Mouse (Mus musculus): ENCODE measurements at regions not wholly inside any gene's neighbourhood (a gene's known extent, or its start where the extent isn't known, plus 50 kb on each side); places are given as distances from the start of the nearest gene placed in this dataset.

DNA sequence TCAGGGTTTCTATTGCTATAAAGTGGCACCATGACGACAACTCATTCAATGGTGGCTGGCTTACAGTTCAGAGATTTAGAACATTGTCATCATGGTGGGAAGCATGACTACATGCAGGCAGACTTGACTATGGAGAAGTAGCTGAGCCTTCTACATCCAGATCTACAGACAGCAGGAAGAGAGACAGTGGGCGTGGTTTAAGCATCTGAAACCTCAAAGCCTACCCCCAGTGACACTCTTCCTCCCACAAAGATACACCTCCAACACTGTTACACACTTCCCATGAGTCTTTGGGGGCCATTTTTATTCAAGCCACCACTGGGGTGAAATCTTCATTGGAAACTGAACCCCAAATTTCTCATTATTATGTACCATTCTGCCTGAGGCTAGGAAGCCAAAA is 191.0 kb downstream of the Sox4 start:
- TF ChIP-seq CTCF (IDR thresholded peaks at IDR 0.05) (no peak), EP300 (IDR thresholded peaks at IDR 0.05) (no peak)

Measured in lung, postnatal 0 days (tissue).